Mouse (Mus musculus) neutrophil, adult 5-6 weeks (primary cell): ENCODE data around the gene Ephx4. TPM values are rescaled to one million over a fixed set of nuclear protein-coding genes. Genes with fewer than 3 reads are reported as not detected.

ENCODE experiments used
- total RNA-seq: library from RNA; stranded (forward); fragments of 200-1000 nt; gene quantifications from 2 replicates; pipeline ENCODE4 v1.2.3, GENCODE M21; 2017

Ephx4 gene
- total RNA-seq, 1 experiment from 2014 or later, result not detected

Other genes with a start within 250 kb of the Ephx4 start
- 2.0 and 2.7 TPM in 2 replicates for gene Tgfbr3, start 113.1 kb upstream of the Ephx4 start, total RNA-seq
- 0.49 and 1.4 TPM in 2 replicates for gene Brdt, start 71.6 kb upstream of the Ephx4 start, total RNA-seq
- gene Lpcat2b, start 28.8 kb downstream of the Ephx4 start, total RNA-seq, result 0.12 TPM in 1 of 2 replicates, not detected in the other
- gene Btbd8, start 35.3 kb downstream of the Ephx4 start, total RNA-seq, result 9.7 and 9.9 TPM in 2 replicates
- 1.2 and 1.4 TPM in 2 replicates for gene Gm42669, start 104.9 kb downstream of the Ephx4 start, total RNA-seq
- gene 1700028K03Rik, start 132.0 kb downstream of the Ephx4 start, total RNA-seq, result 0.12 TPM in 1 of 2 replicates, not detected in the other
- 25.1 and 31.4 TPM in 2 replicates for gene Rpap2, start 194.6 kb downstream of the Ephx4 start, total RNA-seq
- gene Glmn, start 195.2 kb downstream of the Ephx4 start, total RNA-seq, result 14.3 and 17.4 TPM in 2 replicates